Mouse (Mus musculus) G1E (cell line): ENCODE results near the gene Tspan33. TPM values are rescaled to one million over a fixed set of nuclear protein-coding genes. Genes with fewer than 3 reads are reported as not detected.

Experiments
- ATAC-seq: 2 replicates; pipeline ENCODE4 v1.8.0; 2016; ENCODE audit warnings: mild to moderate bottlenecking; ENCODE audit not compliant: insufficient number of reproducible peaks, poor library complexity, low FRiP score, severe bottlenecking; ENCODE audit errors: extremely low read depth
- DNase-seq: peaks from one replicate; pipeline ENCODE4 v3.0.0; 2012; ENCODE audit warnings: low spot score
- H3K27me3 ChIP-seq: 2 replicates; pipeline ENCODE4 v1.6.1; 2012; ENCODE audit warnings: mild to moderate bottlenecking, low read length, inconsistent platforms; ENCODE audit not compliant: insufficient read depth
- H3K36me3 ChIP-seq: replicated peaks from 2 replicates; pipeline ENCODE3; 2012; ENCODE audit warnings: mild to moderate bottlenecking, inconsistent platforms
- H3K4me1 ChIP-seq: 2 replicates; pipeline ENCODE4 v1.6.1; 2012; ENCODE audit warnings: low read depth, low read length, inconsistent platforms, mixed read lengths; ENCODE audit not compliant: insufficient read depth
- H3K4me3 ChIP-seq: 2 replicates; pipeline ENCODE4 v1.5.1; 2012; ENCODE audit warnings: low read depth, mild to moderate bottlenecking, inconsistent platforms, low read length, moderate library complexity, mixed read lengths
- H3K9me3 ChIP-seq: replicated peaks from 2 replicates; pipeline ENCODE4 v1.6.1; 2012; ENCODE audit warnings: inconsistent platforms
- CTCF ChIP-seq: IDR thresholded peaks from 2 replicates; pipeline ENCODE4 v1.5.1; 2012; ENCODE audit warnings: low read depth, low read length, inconsistent platforms, mixed read lengths
- GATA1 ChIP-seq: IDR thresholded peaks from 2 replicates; pipeline ENCODE4 v1.6.1; 2012; ENCODE audit warnings: borderline replicate concordance, low read length, inconsistent platforms, mixed read lengths
- GATA2 ChIP-seq: IDR thresholded peaks from 2 replicates; pipeline ENCODE4 v1.6.1; 2012; ENCODE audit warnings: low read depth, low read length, inconsistent platforms, borderline replicate concordance
- POLR2AphosphoS5 ChIP-seq: IDR thresholded peaks from 2 replicates; pipeline ENCODE4 v1.6.1; 2012; ENCODE audit warnings: low read depth, low read length, inconsistent platforms; ENCODE audit not compliant: insufficient replicate concordance
- TAL1 ChIP-seq: conservative IDR thresholded peaks from 2 replicates; pipeline ENCODE4 v1.6.1; 2012; ENCODE audit warnings: low read depth, low read length, inconsistent platforms, mixed read lengths
- polyA plus RNA-seq: library from polyadenylated mRNA; stranded (reverse); fragments of >175 nt; gene quantifications from 2 replicates; pipeline ENCODE4 v1.2.3, GENCODE M21; 2012
- total RNA-seq, 2 experiments: library from RNA; stranded (forward) in 1 of 2; stranded (reverse) in 1 of 2; fragments of 200-1000 nt in 1 of 2; fragments of >200 nt in 1 of 2; fragmentation: Nextera tagmentation in 1 of 2; gene quantifications; 2 replicates each; pipeline ENCODE4 v1.2.3; 2014 to 2017

The Tspan33 gene
- total RNA-seq (2014; fragmentation: Nextera tagmentation) = 56.6 and 80.8 TPM in 2 replicates
- 33.2 and 38.4 TPM in 2 replicates for total RNA-seq (2017)
- 33.9 and 35.9 TPM in 2 replicates for polyA plus RNA-seq

GRCm38 (mm10) chr6:29693953-29694352 is at the start of gene Tspan33:
Tspan33 (plus strand) TSS chr6:29694222.
- DNase-seq = peak; percentile 99
- Histone ChIP-seq H3K27me3 (peaks cover 23% of the 10 kb centered on the region), H3K4me1 (peaks cover 58% of the 10 kb centered on the region)

GRCm38 (mm10) chr6:29649494-29650169 is 44.4 kb upstream of the Tspan33 start:
- Histone ChIP-seq H3K4me3 (no peak overlapping the region), H3K27me3 (peaks cover 31% of the 10 kb centered on the region), H3K36me3 (no peaks in the 10 kb centered on the region), H3K4me1 (peaks cover 5% of the 10 kb centered on the region; the same call in 1 of the 2 replicates), H3K9me3 (no peaks in the 10 kb centered on the region)
- ATAC-seq (no peak; the same call in 1 of the 2 replicates), DNase-seq (peak; percentile 43)
- TF ChIP-seq GATA2 (no peak), CTCF (peak; percentile 91)

More at GRCm38 (mm10) chr6:29693953-29694352, at the start of gene Tspan33:
- Histone ChIP-seq H3K4me3 (peak within 1 kb of the TSS; percentile 96), H3K36me3 (peaks cover 16% of the 10 kb centered on the region), H3K9me3 (no peaks in the 10 kb centered on the region)
- TF ChIP-seq GATA2 (no peak), POLR2AphosphoS5 (no peak), CTCF (no peak), TAL1 (no peak), GATA1 (no peak)
- peak; percentile 82 for ATAC-seq

- Histone ChIP-seq H3K9me3 (no peaks in the 10 kb centered on the region), H3K4me3 (no peak overlapping the region), H3K4me1 (peaks cover 5% of the 10 kb centered on the region; the same call in 1 of the 2 replicates), H3K36me3 (no peaks in the 10 kb centered on the region), H3K27me3 (peaks cover 35% of the 10 kb centered on the region)
- DNase-seq = no peak
- no peak for TF ChIP-seq GATA2
- no peak for TF ChIP-seq TAL1
- TF ChIP-seq CTCF = no peak
- TF ChIP-seq POLR2AphosphoS5 = no peak
- ATAC-seq = no peak
These were observed 43.9 kb upstream of the Tspan33 start for GRCm38 (mm10) chr6:29650170-29650549.

GRCm38 (mm10) chr6:29653271-29653670 is 40.8 kb upstream of the Tspan33 start:
- peaks cover 48% of the 10 kb centered on the region for H3K27me3 ChIP-seq

GRCm38 (mm10) chr6:29658626-29659475 is 35.2 kb upstream of the Tspan33 start:
- TF ChIP-seq GATA2 (no peak), GATA1 (no peak), CTCF (no peak), POLR2AphosphoS5 (no peak), TAL1 (no peak)
- ATAC-seq = no peak
- DNase-seq = no peak

More at GRCm38 (mm10) chr6:29653271-29653670, 40.8 kb upstream of the Tspan33 start:
- DNase-seq (no peak), ATAC-seq (no peak)
- no peaks in the 10 kb centered on the region for H3K9me3 ChIP-seq
- H3K36me3 ChIP-seq = no peaks in the 10 kb centered on the region
- no peak for TF ChIP-seq GATA2
- TF ChIP-seq CTCF = no peak
- TF ChIP-seq TAL1 = no peak
- TF ChIP-seq POLR2AphosphoS5 = no peak
- TF ChIP-seq GATA1 = no peak
- peaks cover 9% of the 10 kb centered on the region; the same call in 1 of the 2 replicates for H3K4me1 ChIP-seq
- H3K4me3 ChIP-seq = no peak overlapping the region

GRCm38 (mm10) chr6:29659964-29660363 is 34.1 kb upstream of the Tspan33 start:
- Histone ChIP-seq H3K4me3 (no peak overlapping the region), H3K36me3 (no peaks in the 10 kb centered on the region), H3K27me3 (peaks cover 43% of the 10 kb centered on the region), H3K4me1 (peaks cover 3% of the 10 kb centered on the region; the same call in 1 of the 2 replicates), H3K9me3 (no peaks in the 10 kb centered on the region)
- ATAC-seq = no peak
- no peak for DNase-seq
- TF ChIP-seq CTCF = no peak
- no peak for TF ChIP-seq GATA2
- TF ChIP-seq GATA1 = no peak
- TF ChIP-seq POLR2AphosphoS5 = no peak
- TF ChIP-seq TAL1 = no peak

More at GRCm38 (mm10) chr6:29658626-29659475, 35.2 kb upstream of the Tspan33 start:
- no peak overlapping the region for H3K4me3 ChIP-seq
- H3K4me1 ChIP-seq = peaks cover 3% of the 10 kb centered on the region; the same call in 1 of the 2 replicates
- H3K36me3 ChIP-seq = no peaks in the 10 kb centered on the region
- no peaks in the 10 kb centered on the region for H3K9me3 ChIP-seq
- H3K27me3 ChIP-seq = peaks cover 39% of the 10 kb centered on the region
